Mouse (Mus musculus): ENCODE results near the gene Slc25a41. TPM values are rescaled to one million over a fixed set of nuclear protein-coding genes. Genes with fewer than 3 reads are reported as not detected.

The Slc25a41 gene
- polyA plus RNA-seq, 1 experiment from 2014 or later = not detected

DNA sequence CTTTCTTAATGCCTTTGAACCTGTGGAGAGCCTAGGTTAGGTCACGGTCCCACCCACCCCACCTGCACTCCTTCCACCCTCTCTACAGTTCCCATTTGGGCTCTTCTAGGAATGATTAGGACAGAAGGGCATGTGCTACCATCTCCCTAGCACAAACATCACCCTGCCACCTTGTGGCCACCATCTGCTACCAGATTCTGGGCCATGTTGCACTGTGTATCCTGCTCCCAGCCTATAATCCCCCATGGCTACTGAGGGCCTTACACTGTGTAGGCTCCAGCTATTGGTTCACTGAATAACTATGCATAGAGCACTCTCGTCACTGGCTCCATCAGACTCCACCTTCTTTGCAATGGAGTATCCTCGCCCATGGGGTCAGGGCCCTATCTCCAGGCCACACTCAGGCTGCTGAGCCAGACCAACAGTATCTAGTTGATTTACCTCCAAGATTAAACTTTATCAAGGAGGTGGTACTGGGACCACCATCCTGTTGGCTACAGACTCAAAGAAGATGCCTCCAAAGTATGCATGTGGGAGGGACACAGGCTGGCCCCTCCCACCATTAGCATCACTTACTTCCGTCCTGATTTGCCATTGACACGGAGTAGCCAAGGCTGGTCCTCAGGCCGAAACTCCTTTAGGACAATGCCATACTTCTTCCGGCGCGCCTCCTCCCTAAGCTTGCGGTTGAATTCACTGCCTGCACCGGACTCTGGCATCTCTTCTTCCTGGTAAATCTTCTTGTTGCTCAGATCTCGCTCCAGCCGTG, 34.1 kb downstream of the Slc25a41 start:
- Histone ChIP-seq H3K27me3 (replicated peaks) (no peaks in the 10 kb centered on the region), H3K36me3 (peaks cover 76% of the 10 kb centered on the region), H3K4me2 (no peak overlapping the region), H3K27ac (no peak overlapping the region), H3K9ac (no peak overlapping the region), H3K4me3 (no peak overlapping the region), H3K4me1 (peaks cover 75% of the 10 kb centered on the region), H3K9me3 (replicated peaks) (no peaks in the 10 kb centered on the region)
- ATAC-seq = no peak
- WGBS (ENCODE audit: insufficient replicate concordance) = 85% methylated on average over 13 of the region's 13 CpGs

DNA sequence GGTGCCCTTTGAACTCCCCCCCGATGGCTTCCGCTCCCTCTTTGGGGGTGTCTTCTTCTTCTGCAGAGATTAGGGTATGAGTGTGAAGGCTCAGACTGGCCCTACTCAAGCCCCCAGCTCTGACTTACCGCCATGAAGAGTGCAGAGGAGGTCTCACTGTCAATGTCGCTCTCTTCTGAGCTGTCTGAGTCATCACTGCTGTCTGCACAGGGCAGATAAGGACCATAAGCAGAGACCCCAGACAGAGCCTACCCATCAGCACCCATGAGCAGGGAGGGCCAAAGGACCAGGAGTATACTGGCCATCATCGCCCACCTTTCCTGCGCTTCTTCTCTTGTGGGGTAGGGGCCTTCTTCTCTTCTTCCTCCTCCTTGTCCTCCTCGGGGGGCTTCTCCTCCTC, 37.5 kb downstream of the Slc25a41 start:
- Histone ChIP-seq H3K4me1 (peaks cover 67% of the 10 kb centered on the region), H3K4me3 (peak overlapping the region; percentile 5; the same call in 1 of the 2 replicates), H3K9ac (peak overlapping the region; percentile 51), H3K27me3 (replicated peaks) (no peaks in the 10 kb centered on the region), H3K27ac (peak overlapping the region; percentile 77), H3K36me3 (peaks cover 86% of the 10 kb centered on the region), H3K9me3 (replicated peaks) (no peaks in the 10 kb centered on the region), H3K4me2 (peak overlapping the region; percentile 52)
- peak; percentile 85 for ATAC-seq
- WGBS (ENCODE audit: insufficient replicate concordance) = 51% methylated on average over 7 of the region's 7 CpGs

DNA sequence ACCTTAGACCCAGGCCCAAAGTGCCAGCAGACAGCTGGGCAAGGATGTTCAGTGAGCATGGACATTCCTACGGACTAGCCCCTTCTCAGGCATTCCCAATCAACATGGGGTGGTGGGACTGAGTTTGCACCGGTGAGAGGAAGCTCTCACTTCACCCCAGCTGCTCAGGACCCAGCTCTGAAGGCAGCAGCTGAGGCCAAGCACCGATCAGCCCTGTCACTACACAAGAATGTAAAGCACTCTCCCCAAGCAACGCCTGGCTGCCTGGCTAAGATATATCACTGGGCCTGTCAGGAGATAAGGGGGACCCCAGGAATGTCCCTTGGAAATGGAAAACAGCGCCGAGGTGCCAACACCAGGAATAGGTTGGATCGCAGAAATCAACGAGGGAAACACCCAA, 40.2 kb downstream of the Slc25a41 start:
- Histone ChIP-seq H3K27ac (no peak overlapping the region), H3K4me1 (peaks cover 65% of the 10 kb centered on the region), H3K36me3 (peaks cover 69% of the 10 kb centered on the region), H3K9me3 (replicated peaks) (no peaks in the 10 kb centered on the region), H3K4me3 (no peak overlapping the region), H3K9ac (no peak overlapping the region), H3K4me2 (no peak overlapping the region), H3K27me3 (replicated peaks) (no peaks in the 10 kb centered on the region)
- ATAC-seq = no peak
- WGBS (ENCODE audit: insufficient replicate concordance) = 47% methylated on average over 8 of the region's 8 CpGs

DNA sequence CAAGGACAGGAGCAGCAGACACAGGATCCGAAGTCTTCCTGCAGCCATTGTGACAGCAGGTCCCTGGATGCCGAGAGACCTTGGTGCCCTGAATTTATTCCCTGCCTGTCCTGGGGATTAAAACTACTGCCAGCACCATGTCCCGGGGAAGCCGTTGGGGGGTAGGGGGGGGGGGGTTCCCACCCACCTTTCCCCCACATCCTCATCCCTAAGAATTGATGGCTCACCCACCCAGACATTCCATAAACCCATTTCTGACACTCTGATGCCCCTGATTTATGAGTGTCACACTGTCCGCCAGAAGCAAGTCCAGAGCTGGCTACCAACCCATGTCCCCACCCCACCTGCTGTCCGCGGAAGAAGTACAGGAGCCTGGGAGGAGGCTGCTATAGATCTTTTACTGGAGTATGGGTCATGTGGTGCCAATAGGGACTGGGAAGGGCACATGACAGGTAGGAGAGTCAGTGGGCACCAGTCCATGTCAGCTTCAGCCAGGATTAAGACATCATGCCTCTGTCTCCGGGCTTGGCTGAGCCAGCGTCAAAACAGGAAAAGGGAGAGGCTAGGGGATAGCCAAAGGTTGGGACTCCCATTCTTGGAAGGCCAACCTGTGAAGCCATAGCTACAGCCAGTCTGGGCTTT, 41.4 kb downstream of the Slc25a41 start, which contains the start of gene Pspn:
Gene Pspn (minus strand): TSS at position 51 of the 642 bp plus-strand sequence.
- Histone ChIP-seq H3K27ac (no peak within 1 kb of the TSS), H3K36me3 (peaks cover 69% of the 10 kb centered on the region)

DNA sequence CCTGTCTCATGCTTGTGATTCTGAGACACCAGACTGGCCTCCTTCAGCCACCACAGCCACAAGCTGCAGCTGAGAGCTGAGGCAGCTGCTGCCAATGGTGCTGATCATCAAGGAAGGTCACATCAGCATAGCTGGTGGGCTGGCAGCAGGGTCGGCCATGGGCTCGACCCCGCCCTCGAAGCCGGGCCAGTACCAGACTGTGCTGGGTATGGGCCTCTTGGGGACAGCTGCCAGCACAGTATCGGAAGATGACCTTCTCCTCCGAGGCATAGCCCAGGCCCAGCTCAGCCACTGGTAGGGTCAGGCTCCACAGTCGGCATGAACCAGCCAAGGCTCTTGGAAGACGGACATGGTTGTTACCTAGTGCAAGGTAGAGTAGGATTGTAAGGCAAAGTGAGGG, 42.0 kb downstream of the Slc25a41 start:
- Histone ChIP-seq H3K27ac (no peak overlapping the region), H3K36me3 (peaks cover 69% of the 10 kb centered on the region), H3K9ac (no peak overlapping the region), H3K4me3 (no peak overlapping the region), H3K4me1 (peaks cover 53% of the 10 kb centered on the region), H3K9me3 (replicated peaks) (no peaks in the 10 kb centered on the region), H3K4me2 (no peak overlapping the region), H3K27me3 (replicated peaks) (no peaks in the 10 kb centered on the region)
- no peak for ATAC-seq
- 85% methylated on average over 9 of the region's 9 CpGs for WGBS (ENCODE audit: insufficient replicate concordance)

More for the DNA sequence above, 41.4 kb downstream of the Slc25a41 start, which contains the start of gene Pspn:
- WGBS (ENCODE audit: insufficient replicate concordance) = 84% methylated on average over 9 of the region's 9 CpGs
- no peaks in the 10 kb centered on the region for H3K27me3 ChIP-seq (replicated peaks)
- no peak within 1 kb of the TSS for H3K9ac ChIP-seq
- peaks cover 60% of the 10 kb centered on the region for H3K4me1 ChIP-seq
- H3K4me2 ChIP-seq = no peak within 1 kb of the TSS
- no peak for ATAC-seq
- no peak within 1 kb of the TSS for H3K4me3 ChIP-seq
- H3K9me3 ChIP-seq (replicated peaks) = no peaks in the 10 kb centered on the region

DNA sequence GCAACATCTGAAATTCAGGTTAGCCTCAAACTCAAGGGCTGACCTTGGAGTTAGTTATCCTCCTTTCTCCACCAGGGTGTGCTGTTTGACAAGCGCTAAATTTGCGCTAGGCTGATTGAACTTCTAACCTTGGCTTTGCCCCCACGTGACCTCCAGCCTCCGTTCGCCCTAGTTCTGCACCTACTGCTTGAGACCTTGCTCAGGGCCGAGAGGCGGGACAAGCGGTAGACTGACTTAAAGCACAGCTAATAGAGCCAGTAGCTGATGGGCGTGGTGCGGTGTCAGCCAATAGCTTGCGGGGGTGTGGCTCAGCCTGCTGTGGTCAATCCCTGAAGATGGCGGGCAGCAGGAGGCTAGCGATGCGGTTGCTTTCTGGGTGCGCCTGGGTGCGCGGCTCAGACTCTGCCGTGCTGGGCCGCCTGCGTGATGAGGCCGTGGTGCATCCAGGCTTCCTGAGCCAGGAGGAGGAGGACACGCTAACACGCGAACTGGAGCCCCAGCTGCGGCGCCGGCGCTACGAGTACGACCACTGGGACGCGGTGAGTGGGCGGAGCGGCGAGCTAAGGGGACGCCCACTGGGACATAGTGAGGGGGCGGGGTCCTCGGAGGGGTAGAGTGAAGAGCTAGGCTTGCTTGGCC, 44.3 kb downstream of the Slc25a41 start, which contains the start of gene Alkbh7:
Gene Alkbh7 (plus strand): TSS at position 311 of the 639 bp plus-strand sequence.
- H3K9me3 ChIP-seq (replicated peaks) = no peaks in the 10 kb centered on the region
- WGBS (ENCODE audit: insufficient replicate concordance) = under 1% methylated on average over 38 of the region's 38 CpGs
- H3K36me3 ChIP-seq = peaks cover 69% of the 10 kb centered on the region
- H3K4me2 ChIP-seq = peak within 1 kb of the TSS; percentile 81
- peak; percentile 99 for ATAC-seq
- H3K27me3 ChIP-seq (replicated peaks) = no peaks in the 10 kb centered on the region
- peaks cover 33% of the 10 kb centered on the region for H3K4me1 ChIP-seq
- H3K27ac ChIP-seq = peak within 1 kb of the TSS; percentile 69
- H3K4me3 ChIP-seq = peak within 1 kb of the TSS; percentile 80
- peak within 1 kb of the TSS; percentile 74 for H3K9ac ChIP-seq

DNA sequence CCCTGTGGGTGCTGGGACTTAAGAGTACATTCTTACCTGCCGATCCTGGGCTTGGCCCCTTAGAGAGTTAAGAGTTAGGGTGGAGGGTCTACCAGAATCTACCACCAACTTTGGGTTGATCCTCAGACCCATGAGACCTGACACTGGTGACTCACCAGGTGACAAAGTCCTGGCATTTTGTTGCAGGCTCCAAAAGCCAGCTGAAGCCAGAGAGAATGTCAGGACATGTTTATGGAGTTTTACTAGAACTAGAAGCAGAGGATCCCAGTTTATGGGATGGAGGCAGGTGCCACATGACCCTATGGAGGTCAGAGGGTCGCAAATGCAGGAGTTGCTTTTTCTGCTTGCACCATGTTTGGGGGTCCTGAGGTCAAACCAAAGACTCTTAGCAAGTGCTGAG, 44.9 kb downstream of the Slc25a41 start:
- ATAC-seq = no peak
- H3K27me3 ChIP-seq (replicated peaks) = no peaks in the 10 kb centered on the region
- WGBS (ENCODE audit: insufficient replicate concordance) = 71% methylated on average over 2 of the region's 2 CpGs
- no peak overlapping the region for H3K27ac ChIP-seq
- H3K4me3 ChIP-seq = peak overlapping the region; percentile 80
- H3K9ac ChIP-seq = peak overlapping the region; percentile 52
- no peaks in the 10 kb centered on the region for H3K9me3 ChIP-seq (replicated peaks)
- peak overlapping the region; percentile 81 for H3K4me2 ChIP-seq
- H3K36me3 ChIP-seq = peaks cover 73% of the 10 kb centered on the region
- peaks cover 33% of the 10 kb centered on the region for H3K4me1 ChIP-seq

DNA sequence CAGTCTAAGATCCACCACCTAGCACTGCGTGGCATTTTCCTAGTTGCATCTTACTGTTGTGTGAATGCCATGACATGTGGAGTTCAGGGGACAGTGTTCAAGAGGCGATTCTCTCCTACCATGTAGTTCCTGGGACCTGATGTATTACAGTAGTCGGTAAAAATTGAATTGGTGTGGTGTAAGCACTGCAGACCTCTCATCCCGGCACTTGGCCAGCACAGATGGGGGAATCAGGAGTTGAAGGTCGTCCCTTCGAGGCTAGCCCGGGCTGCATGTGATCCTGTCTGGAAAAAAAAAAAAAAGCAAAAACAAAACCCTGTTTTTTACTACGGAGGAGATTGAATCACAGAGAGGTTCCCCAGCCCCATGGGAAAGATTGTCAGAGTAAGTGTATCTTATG, 46.4 kb downstream of the Slc25a41 start:
- H3K27ac ChIP-seq = no peak overlapping the region
- no peak overlapping the region for H3K4me2 ChIP-seq
- H3K9ac ChIP-seq = no peak overlapping the region
- no peak overlapping the region for H3K4me3 ChIP-seq
- WGBS (ENCODE audit: insufficient replicate concordance) = 81% methylated on average over 8 of the region's 8 CpGs
- H3K9me3 ChIP-seq (replicated peaks) = no peaks in the 10 kb centered on the region
- ATAC-seq = no peak
- no peaks in the 10 kb centered on the region for H3K27me3 ChIP-seq (replicated peaks)
- peaks cover 68% of the 10 kb centered on the region for H3K36me3 ChIP-seq
- peaks cover 36% of the 10 kb centered on the region for H3K4me1 ChIP-seq

DNA sequence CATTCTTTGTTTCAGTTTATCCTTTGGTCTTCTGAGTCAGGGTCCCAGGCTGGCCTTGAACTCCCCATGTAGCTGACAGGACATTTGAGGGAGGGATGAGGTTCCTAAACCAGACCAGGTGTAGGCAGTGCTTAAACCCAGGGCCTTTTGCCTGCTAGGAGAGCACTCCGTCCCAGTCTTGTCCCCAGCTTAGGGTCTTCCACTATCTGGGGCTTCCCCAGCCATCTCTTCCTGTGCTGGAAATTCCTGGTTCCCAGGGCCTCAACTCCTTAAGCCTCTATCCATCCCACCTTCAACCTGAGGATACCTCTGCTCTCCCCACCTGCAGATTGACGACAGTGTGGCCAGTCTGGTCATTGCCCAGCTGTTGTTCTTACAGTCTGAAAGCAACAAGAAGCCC, 50.5 kb downstream of the Slc25a41 start:
- no peaks in the 10 kb centered on the region for H3K9me3 ChIP-seq (replicated peaks)
- 49% methylated on average over 2 of the region's 2 CpGs for WGBS (ENCODE audit: insufficient replicate concordance)
- peaks cover 18% of the 10 kb centered on the region for H3K4me1 ChIP-seq
- peak overlapping the region; percentile 88 for H3K4me2 ChIP-seq
- peak overlapping the region; percentile 87 for H3K4me3 ChIP-seq
- no peak for ATAC-seq
- H3K36me3 ChIP-seq = peaks cover 44% of the 10 kb centered on the region
- no peaks in the 10 kb centered on the region for H3K27me3 ChIP-seq (replicated peaks)
- H3K9ac ChIP-seq = peak overlapping the region; percentile 88
- 0 out of 2 replicates have a peak overlapping the region, but pooled peaks have one; percentile 38 for H3K27ac ChIP-seq

DNA sequence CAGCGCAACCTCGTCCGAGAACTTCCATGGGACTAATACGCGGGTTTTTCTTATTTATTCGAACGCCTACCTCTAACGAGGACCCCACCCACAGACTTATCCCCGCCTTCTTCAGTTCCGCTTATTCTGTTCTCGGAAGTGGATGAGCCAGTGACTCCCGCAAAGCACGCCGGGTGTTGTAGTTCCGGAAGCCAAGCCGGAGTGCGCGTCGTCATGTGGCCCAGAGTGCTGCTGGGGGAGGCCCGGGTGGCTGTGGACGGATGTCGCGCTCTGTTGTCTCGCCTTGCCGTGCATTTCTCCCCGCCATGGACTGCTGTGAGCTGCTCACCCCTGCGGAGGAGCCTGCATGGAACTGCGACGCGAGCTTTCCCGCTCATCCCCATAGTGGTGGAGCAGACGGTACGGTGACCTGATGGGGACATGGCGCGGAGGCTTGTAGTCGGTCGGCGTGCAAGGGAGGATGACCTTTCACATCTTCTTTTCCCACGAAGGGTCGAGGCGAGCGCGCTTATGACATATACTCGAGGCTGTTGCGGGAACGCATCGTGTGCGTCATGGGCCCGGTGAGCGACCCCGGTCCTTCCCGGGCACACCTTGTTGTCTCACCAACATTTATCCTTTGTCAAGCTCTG, 51.2 kb downstream of the Slc25a41 start, which contains the start of gene Clpp:
Gene Clpp (plus strand): TSS at position 191 of the 632 bp plus-strand sequence.
- no peaks in the 10 kb centered on the region for H3K9me3 ChIP-seq (replicated peaks)
- peak; percentile 95 for ATAC-seq
- peak within 1 kb of the TSS; percentile 87 for H3K4me3 ChIP-seq
- peak within 1 kb of the TSS; percentile 88 for H3K9ac ChIP-seq
- H3K27ac ChIP-seq = peak within 1 kb of the TSS; percentile 78
- H3K4me2 ChIP-seq = peak within 1 kb of the TSS; percentile 88
- peaks cover 18% of the 10 kb centered on the region for H3K4me1 ChIP-seq
- H3K27me3 ChIP-seq (replicated peaks) = no peaks in the 10 kb centered on the region
- H3K36me3 ChIP-seq = peaks cover 37% of the 10 kb centered on the region
- WGBS (ENCODE audit: insufficient replicate concordance) = under 1% methylated on average over 51 of the region's 52 CpGs

DNA sequence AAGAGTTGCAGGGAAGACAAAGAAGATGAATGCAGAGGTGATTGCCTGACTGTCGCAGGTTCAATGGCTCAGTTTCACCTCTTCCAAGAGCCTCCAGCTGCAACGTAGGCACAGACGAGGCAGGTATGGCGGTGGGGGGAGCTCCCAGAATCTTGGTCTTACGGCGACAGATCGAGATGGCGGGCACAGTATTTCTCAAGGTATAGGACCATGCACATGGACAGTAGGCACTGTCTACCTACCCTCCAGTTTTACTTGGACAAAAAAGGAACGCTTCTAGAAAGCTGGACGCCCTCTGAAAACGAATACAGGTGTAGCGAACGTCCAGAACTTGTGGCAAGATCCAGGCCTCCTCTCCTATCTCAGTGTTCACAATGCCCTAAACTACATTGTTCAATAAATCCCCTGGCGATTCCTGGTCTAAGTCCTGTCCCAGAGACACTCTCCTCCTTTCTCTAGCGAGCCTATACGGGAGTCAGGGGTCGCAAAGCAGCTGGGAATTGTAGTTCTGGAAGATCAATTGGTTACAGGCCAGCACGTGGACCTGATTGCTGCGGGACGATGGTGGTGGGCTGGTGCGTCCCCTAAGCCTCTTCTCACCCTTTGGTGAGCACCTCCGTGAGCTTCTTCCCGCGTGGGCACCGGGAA, 51.9 kb downstream of the Slc25a41 start:
- Histone ChIP-seq H3K4me3 (peak overlapping the region; percentile 87), H3K9me3 (replicated peaks) (no peaks in the 10 kb centered on the region), H3K27me3 (replicated peaks) (no peaks in the 10 kb centered on the region), H3K4me2 (peak overlapping the region; percentile 88), H3K9ac (peak overlapping the region; percentile 88), H3K27ac (peak overlapping the region; percentile 78), H3K4me1 (peaks cover 18% of the 10 kb centered on the region), H3K36me3 (peaks cover 31% of the 10 kb centered on the region)
- WGBS (ENCODE audit: insufficient replicate concordance) = 3% methylated on average over 25 of the region's 25 CpGs
- ATAC-seq = peak; percentile 87

Measured in liver, embryonic 12.5 days (tissue).